Mouse (Mus musculus) embryonic facial prominence, embryonic 14.5 days (tissue): ENCODE data around the gene Lipk. TPM values are rescaled to one million over a fixed set of nuclear protein-coding genes. Genes with fewer than 3 reads are reported as not detected.

Experiments
- ATAC-seq: fragments of 200-750 bp; cut with Nextera tagmentation; 2 replicates; pipeline ENCODE4 v1.8.0; 2017; ENCODE audit warnings: low read depth, moderate number of reproducible peaks, moderate TSS enrichment
- DNase-seq: peaks from one replicate; pipeline ENCODE4 v3.0.0-alpha.2; 2015; ENCODE audit warnings: low spot score
- H3K27ac ChIP-seq: fragments of 300-500 bp; sonication (generic); replicated peaks from 2 replicates; pipeline ENCODE4 v1.5.1; 2014; ENCODE audit warnings: low read depth, mild to moderate bottlenecking, low read length, moderate library complexity
- H3K27me3 ChIP-seq: fragments of 300-500 bp; sonication (generic); replicated peaks from 2 replicates; pipeline ENCODE4 v1.6.1; 2014; ENCODE audit warnings: low read length; ENCODE audit not compliant: control insufficient read depth, insufficient read depth
- H3K36me3 ChIP-seq: fragments of 300-500 bp; sonication (generic); 2 replicates; pipeline ENCODE4 v1.6.1; 2014; ENCODE audit warnings: low read length, mixed read lengths; ENCODE audit not compliant: control insufficient read depth, insufficient read depth
- H3K4me1 ChIP-seq: fragments of 300-500 bp; sonication (generic); 2 replicates; pipeline ENCODE4 v1.6.1; 2014; ENCODE audit warnings: antibody characterized with exemption, low read length; ENCODE audit not compliant: control insufficient read depth, insufficient read depth
- H3K4me2 ChIP-seq: fragments of 300-500 bp; sonication (generic); 2 replicates; pipeline ENCODE4 v1.6.1; 2014; ENCODE audit warnings: low read depth, mild to moderate bottlenecking, low read length, moderate library complexity, mixed read lengths
- H3K4me3 ChIP-seq: fragments of 300-500 bp; sonication (generic); 2 replicates; pipeline ENCODE4 v1.5.1; 2014; ENCODE audit warnings: low read depth, mild to moderate bottlenecking, low read length
- H3K9ac ChIP-seq: fragments of 300-500 bp; sonication (generic); 2 replicates; pipeline ENCODE4 v1.6.1; 2014; ENCODE audit warnings: low read depth, mild to moderate bottlenecking, low read length, moderate library complexity, mixed read lengths
- H3K9me3 ChIP-seq: fragments of 300-500 bp; sonication (generic); 2 replicates; pipeline ENCODE4 v1.6.1; 2016; ENCODE audit warnings: low read length; ENCODE audit not compliant: control insufficient read depth
- WGBS: fragments of 180-500 bp; shearing (Covaris S2); extraction: QIAGEN DNeasy Blood & Tissue Kit; methylation state at CpG from one replicate; pipeline ENCODE4 v1.1.7; 2014; 5-methylcytosine and 5-hydroxymethylcytosine counted together
- microRNA-seq: library from miRNA; unstranded; fragments of <30 nt; microRNA quantifications from one replicate; pipeline ENCODE4, GENCODE M21; 2016; ENCODE audit warnings: borderline number of aligned reads
- polyA plus RNA-seq: library from polyadenylated mRNA; unstranded; fragments of >200 nt; fragmentation: Nextera tagmentation; extraction: Ambion mirVana; gene quantifications from 2 replicates; pipeline ENCODE4 v1.2.1, GENCODE M21; 2014

Gene Lipk
- polyA plus RNA-seq, 1 experiment from 2014 or later = 0.51 TPM

GRCm38 (mm10) chr19:34095381-34095780, 87.3 kb downstream of the Lipk start:
- no peak for ATAC-seq
- 71% methylated on average over 5 of the region's 5 CpGs for WGBS

DNA sequence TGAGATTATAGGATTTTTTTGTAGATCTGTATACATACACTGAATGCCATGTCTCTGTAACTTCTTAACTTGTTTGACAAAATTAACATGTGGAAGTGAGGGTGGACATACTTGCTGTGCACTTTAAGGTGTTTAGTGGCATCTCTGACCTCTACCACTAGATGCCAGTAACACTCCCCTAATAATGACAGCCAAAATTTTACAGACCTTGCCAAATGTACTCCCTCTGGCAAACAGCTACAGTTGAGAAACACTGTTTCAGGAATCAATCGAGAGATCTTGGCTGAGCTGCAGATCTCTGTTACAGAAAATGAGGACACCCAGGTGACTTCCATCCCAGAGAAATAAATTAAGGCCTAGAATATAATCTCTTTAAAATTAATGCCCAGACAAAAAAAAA, 88.1 kb downstream of the Lipk start:
- H3K27me3 ChIP-seq = no peaks in the 10 kb centered on the region
- no peaks in the 10 kb centered on the region for H3K9me3 ChIP-seq
- DNase-seq = no peak
- no peak overlapping the region for H3K4me2 ChIP-seq
- no peaks in the 10 kb centered on the region for H3K36me3 ChIP-seq
- no peak overlapping the region for H3K27ac ChIP-seq
- no peaks in the 10 kb centered on the region for H3K4me1 ChIP-seq
- H3K9ac ChIP-seq = no peak overlapping the region
- no peak for ATAC-seq
- 51% methylated on average over 1 of the region's 1 CpGs for WGBS
- H3K4me3 ChIP-seq = no peak overlapping the region

More at GRCm38 (mm10) chr19:34095381-34095780, 87.3 kb downstream of the Lipk start:
- Histone ChIP-seq H3K4me2 (no peak overlapping the region), H3K27ac (no peak overlapping the region), H3K36me3 (no peaks in the 10 kb centered on the region), H3K9me3 (no peaks in the 10 kb centered on the region), H3K27me3 (no peaks in the 10 kb centered on the region), H3K9ac (no peak overlapping the region), H3K4me1 (no peaks in the 10 kb centered on the region), H3K4me3 (no peak overlapping the region)
- DNase-seq = no peak

Small RNAs within 50 kb of the gene (microRNA-seq; reads per million reads assigned to microRNA genes)
- not detected for gene Gm23334

Other genes with a start within 250 kb of the Lipk start
- 12.9 and 13.2 TPM in 2 replicates for gene Lipo3, start 246.3 kb upstream of the Lipk start, polyA plus RNA-seq
- not detected in 2 replicates for gene Lipo1, start 220.8 kb upstream of the Lipk start, polyA plus RNA-seq
- not detected in 2 replicates for gene Lipf, start 47.1 kb upstream of the Lipk start, polyA plus RNA-seq
- not detected in 2 replicates for gene Lipn, start 59.1 kb downstream of the Lipk start, polyA plus RNA-seq
- gene Lipm, start 92.6 kb downstream of the Lipk start, polyA plus RNA-seq = 4.5 and 5.2 TPM in 2 replicates
- 2.8 and 5.4 TPM in 2 replicates for gene Ankrd22, start 157.8 kb downstream of the Lipk start, polyA plus RNA-seq
- gene Stambpl1, start 183.9 kb downstream of the Lipk start, polyA plus RNA-seq = 8.8 and 10.2 TPM in 2 replicates
- 413 and 423 TPM in 2 replicates for gene Acta2, start 247.3 kb downstream of the Lipk start, polyA plus RNA-seq